Mouse (Mus musculus): ENCODE measurements around the gene Gpank1. TPM values are rescaled to one million over a fixed set of nuclear protein-coding genes. Genes with fewer than 3 reads are reported as not detected.

Gene Gpank1
- polyA plus RNA-seq, 1 experiment from 2014 or later: 24.9 TPM

DNA sequence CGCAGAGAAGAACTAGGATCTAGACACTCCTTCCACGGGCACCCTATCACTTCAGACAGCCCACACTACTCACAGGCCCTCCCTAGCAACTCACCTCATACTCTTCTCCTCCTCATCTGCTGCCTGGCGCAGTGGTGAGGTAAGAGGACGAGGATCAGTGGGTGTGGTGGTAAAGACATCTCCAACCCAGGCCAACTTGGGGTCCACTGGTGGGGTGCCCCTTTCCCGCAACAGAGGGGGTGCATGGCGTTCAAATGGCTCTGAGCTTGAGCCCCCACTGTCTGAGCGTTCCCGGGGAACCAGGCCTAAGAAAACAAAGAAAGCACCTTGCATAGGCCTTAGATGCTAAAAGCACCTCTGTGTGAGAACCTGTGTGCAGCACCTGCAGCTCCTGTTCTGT is 36.0 kb downstream of the Gpank1 start:
- Histone ChIP-seq H3K9me3 (no peaks in the 10 kb centered on the region), H3K4me2 (replicated peaks) (no peak overlapping the region), H3K4me3 (no peak overlapping the region), H3K9ac (no peak overlapping the region), H3K36me3 (peaks cover 99% of the 10 kb centered on the region), H3K4me1 (peaks cover 8% of the 10 kb centered on the region), H3K27me3 (replicated peaks) (no peaks in the 10 kb centered on the region), H3K27ac (no peak overlapping the region)
- no peak for ATAC-seq (ENCODE audit: low FRiP score, low read depth)
- 95% methylated on average over 8 of the region's 8 CpGs for WGBS

DNA sequence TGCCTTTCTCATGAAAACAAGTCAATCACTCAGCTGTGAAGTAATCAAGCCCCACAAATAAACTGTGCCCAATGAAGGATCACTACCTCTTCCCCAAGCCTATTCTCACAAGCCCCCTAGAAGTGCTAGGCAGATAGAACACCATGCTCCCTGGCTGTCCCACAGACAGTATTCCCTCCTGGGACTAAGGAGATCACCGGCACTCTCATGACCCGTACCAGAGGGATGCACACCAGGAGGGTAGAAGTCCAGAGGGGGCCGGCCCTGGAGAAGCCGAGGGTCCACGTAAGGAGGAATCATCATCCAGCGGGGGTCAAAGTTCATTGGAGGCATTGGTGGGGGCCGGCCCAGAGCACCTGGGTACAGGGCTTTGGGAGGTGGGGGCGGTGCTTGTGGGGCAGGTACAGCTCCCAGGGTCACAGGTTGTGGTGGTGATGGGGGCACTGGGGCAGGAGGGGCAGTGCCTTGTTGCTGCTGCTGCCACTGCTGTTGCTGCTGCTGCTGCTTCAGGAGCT is 36.5 kb downstream of the Gpank1 start:
- WGBS: 94% methylated on average over 8 of the region's 8 CpGs
- no peak for ATAC-seq (ENCODE audit: low FRiP score, low read depth)
- H3K4me3 ChIP-seq: no peak overlapping the region

DNA sequence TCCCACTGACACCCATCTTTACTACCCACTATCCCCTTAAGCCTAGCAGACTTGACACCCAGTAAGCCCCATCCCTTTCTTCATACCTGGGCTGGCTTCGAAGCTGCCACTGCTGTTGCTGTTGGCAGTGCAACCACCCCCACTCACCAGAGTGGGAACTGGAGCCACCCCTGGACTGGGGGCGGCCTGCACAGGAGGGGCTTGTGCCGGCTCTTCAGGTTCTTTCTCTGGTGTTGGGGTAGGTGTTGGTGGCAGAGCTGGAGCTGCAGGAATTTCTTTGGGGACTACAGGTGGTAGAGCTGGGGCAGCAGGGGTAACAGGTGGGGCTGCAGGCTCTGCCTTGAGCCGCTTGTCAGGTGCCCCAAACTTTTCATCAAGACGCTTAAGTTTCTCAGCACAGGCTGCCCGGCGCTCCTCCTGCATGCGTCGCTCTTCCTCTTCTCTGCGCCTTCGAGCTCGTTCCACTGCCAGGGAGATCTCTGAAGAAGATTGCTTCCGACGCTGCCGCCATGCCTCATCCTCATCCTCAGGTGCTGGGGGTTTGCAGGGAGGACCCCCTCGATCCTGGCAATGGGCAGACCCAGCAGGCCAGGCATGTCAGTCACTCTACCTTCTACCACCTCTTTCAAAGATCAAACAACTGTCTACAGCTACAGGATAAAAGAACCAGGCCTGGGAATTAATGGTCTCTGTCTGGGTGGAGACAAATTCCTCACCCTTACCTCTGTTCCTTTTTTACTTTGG is 37.8 kb downstream of the Gpank1 start:
- WGBS: 95% methylated on average over 16 of the region's 16 CpGs
- no peak overlapping the region for H3K4me3 ChIP-seq
- no peaks in the 10 kb centered on the region for H3K27me3 ChIP-seq (replicated peaks)
- H3K4me2 ChIP-seq (replicated peaks): no peak overlapping the region
- H3K9ac ChIP-seq: no peak overlapping the region
- H3K9me3 ChIP-seq: no peaks in the 10 kb centered on the region
- no peak overlapping the region for H3K27ac ChIP-seq
- peaks cover 21% of the 10 kb centered on the region for H3K4me1 ChIP-seq
- H3K36me3 ChIP-seq: peaks cover 81% of the 10 kb centered on the region
- ATAC-seq (ENCODE audit: low FRiP score, low read depth): no peak

More for the DNA sequence above, 36.5 kb downstream of the Gpank1 start:
- H3K4me2 ChIP-seq (replicated peaks): no peak overlapping the region
- H3K36me3 ChIP-seq: peaks cover 94% of the 10 kb centered on the region
- no peaks in the 10 kb centered on the region for H3K27me3 ChIP-seq (replicated peaks)
- H3K9ac ChIP-seq: no peak overlapping the region
- no peak overlapping the region for H3K27ac ChIP-seq
- peaks cover 13% of the 10 kb centered on the region for H3K4me1 ChIP-seq
- H3K9me3 ChIP-seq: no peaks in the 10 kb centered on the region

- Histone ChIP-seq H3K27me3 (replicated peaks) (no peaks in the 10 kb centered on the region), H3K27ac (no peak overlapping the region), H3K4me1 (peaks cover 21% of the 10 kb centered on the region), H3K9me3 (no peaks in the 10 kb centered on the region), H3K36me3 (peaks cover 75% of the 10 kb centered on the region), H3K4me2 (replicated peaks) (no peak overlapping the region), H3K9ac (no peak overlapping the region), H3K4me3 (no peak overlapping the region)
- ATAC-seq (ENCODE audit: low FRiP score, low read depth): no peak
- 88% methylated on average over 7 of the region's 7 CpGs for WGBS
Measured at GRCm38 (mm10) chr17:35159638-35160037, 38.4 kb downstream of the Gpank1 start.

GRCm38 (mm10) chr17:35161421-35161820 is 40.2 kb downstream of the Gpank1 start:
- H3K4me1 ChIP-seq: peaks cover 29% of the 10 kb centered on the region
- no peak overlapping the region for H3K27ac ChIP-seq
- peaks cover 57% of the 10 kb centered on the region for H3K36me3 ChIP-seq
- no peaks in the 10 kb centered on the region for H3K9me3 ChIP-seq
- 0 out of 2 replicates have a peak overlapping the region, but pooled peaks have one; percentile 100 for H3K9ac ChIP-seq
- H3K4me2 ChIP-seq (replicated peaks): peak overlapping the region; percentile 92; the same call in 1 of the 2 replicates
- 83% methylated on average over 11 of the region's 11 CpGs for WGBS
- H3K27me3 ChIP-seq (replicated peaks): no peaks in the 10 kb centered on the region
- no peak for ATAC-seq (ENCODE audit: low FRiP score, low read depth)
- no peak overlapping the region for H3K4me3 ChIP-seq

DNA sequence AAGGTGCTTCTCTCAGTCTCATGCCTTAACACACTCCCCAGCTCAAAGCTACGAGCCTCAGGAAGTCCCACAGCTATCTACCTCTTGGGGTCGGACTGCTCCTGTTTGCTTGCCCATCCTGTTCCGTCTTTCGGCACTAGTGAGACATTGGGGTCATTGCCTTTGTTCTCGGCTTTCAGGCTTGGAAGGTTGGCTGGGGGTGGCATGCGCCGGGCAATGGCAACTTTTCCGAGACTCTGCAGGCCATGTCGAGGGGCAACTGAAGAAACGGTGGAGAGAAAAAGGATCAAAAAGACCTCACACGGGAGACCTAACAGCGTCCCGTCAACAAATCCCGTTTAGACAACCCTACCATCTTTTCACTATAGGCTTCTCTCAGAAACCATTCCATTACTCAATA is 40.9 kb downstream of the Gpank1 start:
- no peaks in the 10 kb centered on the region for H3K27me3 ChIP-seq (replicated peaks)
- no peak overlapping the region for H3K27ac ChIP-seq
- peak overlapping the region; percentile 92 for H3K4me2 ChIP-seq (replicated peaks)
- H3K9ac ChIP-seq: peak overlapping the region; percentile 100; the same call in 1 of the 2 replicates
- ATAC-seq (ENCODE audit: low FRiP score, low read depth): no peak
- peaks cover 30% of the 10 kb centered on the region for H3K4me1 ChIP-seq
- H3K9me3 ChIP-seq: no peaks in the 10 kb centered on the region
- H3K36me3 ChIP-seq: peaks cover 50% of the 10 kb centered on the region
- 84% methylated on average over 14 of the region's 14 CpGs for WGBS
- peak overlapping the region; percentile 99 for H3K4me3 ChIP-seq

- 69% methylated on average over 12 of the region's 12 CpGs for WGBS
- Histone ChIP-seq H3K36me3 (peaks cover 44% of the 10 kb centered on the region), H3K27ac (no peak overlapping the region), H3K9ac (peak overlapping the region; percentile 100), H3K4me3 (peak overlapping the region; percentile 99), H3K4me1 (peaks cover 30% of the 10 kb centered on the region), H3K27me3 (replicated peaks) (no peaks in the 10 kb centered on the region), H3K4me2 (replicated peaks) (peak overlapping the region; percentile 92), H3K9me3 (no peaks in the 10 kb centered on the region)
- no peak for ATAC-seq (ENCODE audit: low FRiP score, low read depth)
Measured at GRCm38 (mm10) chr17:35162730-35163129, 41.5 kb downstream of the Gpank1 start.

DNA sequence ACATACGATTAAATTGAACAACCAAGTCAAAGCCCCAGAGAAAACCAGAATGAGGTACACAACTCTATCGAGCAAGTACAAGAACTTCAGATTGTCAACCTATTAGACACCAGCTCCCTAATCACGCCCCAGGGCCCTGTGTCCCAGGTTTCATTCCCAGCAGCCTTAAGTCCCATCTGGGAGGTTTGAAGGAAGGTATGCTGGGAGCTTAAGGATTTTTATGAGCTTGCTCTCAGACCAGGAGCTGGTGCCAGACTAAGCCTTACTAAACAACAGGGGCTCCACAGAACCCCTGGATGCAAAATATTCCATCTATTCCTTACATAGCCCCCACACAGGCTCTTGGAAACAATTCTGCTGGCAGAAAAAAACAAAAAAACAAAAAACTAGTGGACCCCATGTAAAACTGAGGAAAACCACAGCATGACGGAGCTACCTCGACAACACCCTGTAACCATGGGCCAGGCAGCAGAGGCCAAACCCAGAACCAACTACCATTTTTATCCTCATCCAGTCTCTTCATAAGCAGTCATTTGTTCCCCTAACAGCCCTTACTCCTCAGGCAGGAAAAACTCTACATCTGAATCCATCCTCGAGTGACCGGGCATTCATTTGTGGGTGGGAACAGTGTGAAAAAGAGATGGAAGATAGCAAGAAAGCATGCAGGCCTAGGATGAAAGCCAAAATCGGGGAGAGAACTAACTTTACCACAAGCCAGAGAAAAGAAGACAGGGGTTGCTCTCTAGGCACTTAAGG is 42.2 kb downstream of the Gpank1 start:
- H3K4me2 ChIP-seq (replicated peaks): peak overlapping the region; percentile 92
- peak overlapping the region; percentile 99 for H3K4me3 ChIP-seq
- H3K27me3 ChIP-seq (replicated peaks): no peaks in the 10 kb centered on the region
- peak overlapping the region; percentile 100 for H3K9ac ChIP-seq
- H3K9me3 ChIP-seq: no peaks in the 10 kb centered on the region
- H3K27ac ChIP-seq: no peak overlapping the region; the same call in 1 of the 2 replicates
- no peak for ATAC-seq (ENCODE audit: low FRiP score, low read depth)
- WGBS: 24% methylated on average over 8 of the region's 8 CpGs
- H3K4me1 ChIP-seq: peaks cover 30% of the 10 kb centered on the region
- peaks cover 36% of the 10 kb centered on the region for H3K36me3 ChIP-seq

DNA sequence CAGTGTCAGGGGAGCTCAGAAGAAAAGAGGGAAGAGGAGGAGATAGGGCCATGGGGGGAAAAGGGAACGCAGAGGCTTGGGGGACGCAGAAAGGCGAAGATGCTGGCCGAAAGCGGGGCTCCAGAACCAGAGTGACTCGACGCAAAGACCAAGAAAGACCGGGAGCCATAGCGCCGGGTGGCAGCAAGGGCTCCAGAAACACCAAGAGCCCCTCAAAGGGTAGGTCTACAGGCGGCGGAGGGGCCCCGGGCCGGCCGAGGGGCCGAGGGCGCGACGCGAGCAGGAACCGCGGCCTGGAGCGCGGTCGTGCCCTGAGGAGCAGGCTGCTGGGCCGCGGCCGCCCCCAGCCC is 42.9 kb downstream of the Gpank1 start:
- 0% methylated on average over 26 of the region's 28 CpGs for WGBS

GRCm38 (mm10) chr17:35164568-35165450 is 43.6 kb downstream of the Gpank1 start, which contains the start of gene Prrc2a:
TSS of gene Prrc2a (minus strand) at chr17:35164897.
- Histone ChIP-seq H3K9me3 (no peaks in the 10 kb centered on the region), H3K4me2 (replicated peaks) (peak within 1 kb of the TSS; percentile 92), H3K4me1 (peaks cover 30% of the 10 kb centered on the region), H3K9ac (peak within 1 kb of the TSS; percentile 100), H3K4me3 (peak within 1 kb of the TSS; percentile 99), H3K36me3 (peaks cover 23% of the 10 kb centered on the region), H3K27me3 (replicated peaks) (no peaks in the 10 kb centered on the region), H3K27ac (peak within 1 kb of the TSS; percentile 89)
- WGBS: under 1% methylated on average over 75 of the region's 89 CpGs
- peak; percentile 94 for ATAC-seq (ENCODE audit: low FRiP score, low read depth)

More for the DNA sequence above, 42.9 kb downstream of the Gpank1 start:
- Histone ChIP-seq H3K4me3 (peak overlapping the region; percentile 99), H3K27ac (peak overlapping the region; percentile 89), H3K36me3 (peaks cover 29% of the 10 kb centered on the region), H3K4me2 (replicated peaks) (peak overlapping the region; percentile 92), H3K9ac (peak overlapping the region; percentile 100), H3K9me3 (no peaks in the 10 kb centered on the region), H3K4me1 (peaks cover 30% of the 10 kb centered on the region), H3K27me3 (replicated peaks) (no peaks in the 10 kb centered on the region)
- no peak for ATAC-seq (ENCODE audit: low FRiP score, low read depth)

DNA sequence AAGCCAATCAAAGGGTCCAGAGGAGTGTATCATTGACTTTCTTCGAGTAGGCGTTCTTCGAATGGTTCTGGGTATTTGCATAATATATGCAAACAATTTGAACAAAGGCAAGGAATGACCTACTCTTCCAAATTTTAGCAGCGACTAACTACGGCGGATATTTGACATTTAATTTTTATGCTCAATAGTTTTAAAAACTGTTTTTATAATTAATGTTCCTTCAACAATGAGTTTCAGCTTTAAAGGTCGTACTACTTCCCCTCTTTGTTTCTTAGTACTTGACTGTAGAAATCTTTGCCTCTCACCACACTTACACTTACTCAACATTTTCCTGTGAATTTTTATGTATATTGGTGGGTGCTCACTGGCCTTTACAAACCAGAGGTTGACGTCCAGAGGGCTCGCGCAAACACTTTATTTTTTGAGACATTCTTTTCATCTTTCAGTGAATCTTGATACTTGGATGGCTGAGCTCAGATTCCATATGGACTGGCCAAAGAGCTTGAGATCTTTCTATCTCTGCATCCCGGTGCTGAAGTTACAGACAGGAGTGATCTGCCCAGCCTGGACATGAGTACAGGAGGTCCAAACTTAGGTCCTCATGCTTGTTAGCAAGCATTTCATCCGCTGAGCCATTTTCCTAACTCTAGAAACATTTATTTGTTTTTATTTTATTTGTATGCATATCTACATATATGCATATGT is 44.3 kb downstream of the Gpank1 start:
- ATAC-seq (ENCODE audit: low FRiP score, low read depth): peak; percentile 89

More for the DNA sequence above, 44.3 kb downstream of the Gpank1 start:
- 23% methylated on average over 12 of the region's 12 CpGs for WGBS
- Histone ChIP-seq H3K9ac (peak overlapping the region; percentile 52), H3K4me2 (replicated peaks) (peak overlapping the region; percentile 92), H3K36me3 (peaks cover 15% of the 10 kb centered on the region), H3K27ac (peak overlapping the region; percentile 85), H3K4me1 (peaks cover 30% of the 10 kb centered on the region), H3K27me3 (replicated peaks) (no peaks in the 10 kb centered on the region), H3K9me3 (no peaks in the 10 kb centered on the region), H3K4me3 (peak overlapping the region; percentile 99)
